Mouse (Mus musculus): Measurements from ENCODE around the gene Sema3b.

DNA sequence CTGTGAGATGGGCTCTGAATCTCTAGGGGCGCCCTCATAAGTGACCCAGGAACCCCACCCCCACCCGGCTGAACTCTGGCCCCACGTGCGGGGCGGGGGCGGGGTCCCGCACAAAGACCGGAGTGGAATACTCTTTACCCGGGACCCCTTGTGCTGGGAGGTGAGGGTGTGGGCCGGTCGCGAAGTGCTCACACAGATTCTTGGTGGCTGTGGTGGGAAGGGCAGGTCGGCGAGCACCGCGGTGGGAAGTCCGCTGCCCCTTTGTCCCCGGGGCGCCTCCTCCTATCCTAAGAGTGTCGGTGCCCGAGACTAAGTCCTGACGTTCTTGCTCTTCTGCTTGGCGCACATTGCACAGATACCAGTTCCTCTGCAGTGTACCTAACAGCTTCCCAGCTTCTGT lies 39.8 kb downstream of the Sema3b start:
- TF ChIP-seq POLR2A (IDR thresholded peaks at IDR 0.05; ENCODE audit: extremely low read depth, insufficient read depth, low read length) (no peak), CTCF (IDR thresholded peaks at IDR 0.05; ENCODE audit: extremely low read depth, insufficient read depth, low read length) (no peak)

Measured in cortical plate, adult 2 months (tissue).